Mouse (Mus musculus) C2C12 (cell line): ENCODE results near the gene Gdpgp1. TPM values are rescaled to one million over a fixed set of nuclear protein-coding genes. Genes with fewer than 3 reads are reported as not detected.
A peak's percentile ranks its signal among the peaks of the same experiment; 100 is the strongest.

Source experiments
- H3K27me3 ChIP-seq: one replicate; pipeline ENCODE4 v1.6.1; 2011; ENCODE audit not compliant: control insufficient read depth, insufficient read depth, insufficient read length
- H3K36me3 ChIP-seq: one replicate; pipeline ENCODE4 v1.6.1; 2011; ENCODE audit not compliant: control insufficient read depth, insufficient read depth
- H3K4me3 ChIP-seq: one replicate; pipeline ENCODE4 v1.5.1; 2011; ENCODE audit warnings: mild to moderate bottlenecking, control low read depth; ENCODE audit not compliant: poor library complexity, insufficient read depth, severe bottlenecking
- H3K79me2 ChIP-seq: one replicate; pipeline ENCODE4 v1.6.1; 2011; ENCODE audit not compliant: control insufficient read depth, insufficient read depth
- H3K79me3 ChIP-seq: one replicate; pipeline ENCODE4 v1.6.1; 2011; ENCODE audit warnings: low read depth, control low read depth
- H3ac ChIP-seq: one replicate; pipeline ENCODE3; 2011; ENCODE audit warnings: low read depth; ENCODE audit not compliant: control insufficient read depth, insufficient read length
- CEBPB ChIP-seq: IDR thresholded peaks from one replicate; pipeline ENCODE4 v1.6.1; 2011; ENCODE audit warnings: low read depth, mild to moderate bottlenecking, control low read depth, moderate library complexity
- CTCF ChIP-seq: IDR thresholded peaks from one replicate; pipeline ENCODE4 v1.5.1; 2011; ENCODE audit not compliant: control insufficient read depth, insufficient read depth, insufficient read length
- FOSL1 ChIP-seq: IDR thresholded peaks from one replicate; pipeline ENCODE4 v1.8.0; 2011; ENCODE audit warnings: mild to moderate bottlenecking, low read length; ENCODE audit not compliant: poor library complexity, insufficient read depth, severe bottlenecking
- MAX ChIP-seq: IDR thresholded peaks from one replicate; pipeline ENCODE4 v1.6.1; 2011; ENCODE audit warnings: mild to moderate bottlenecking, control low read depth
- MYOD1 ChIP-seq: IDR thresholded peaks from one replicate; pipeline ENCODE4 v1.6.1; 2011; ENCODE audit warnings: low read depth; ENCODE audit not compliant: control insufficient read depth, insufficient read length
- MYOG ChIP-seq: IDR thresholded peaks from one replicate; pipeline ENCODE4 v1.6.1; 2011; ENCODE audit not compliant: control insufficient read depth, insufficient read length; ENCODE audit errors: extremely low read depth
- USF1 ChIP-seq: IDR thresholded peaks from one replicate; pipeline ENCODE4 v1.6.1; 2011; ENCODE audit warnings: low read depth, mild to moderate bottlenecking, control low read depth, moderate library complexity
- polyA plus RNA-seq: library from polyadenylated mRNA; unstranded; fragments of >200 nt; fragmentation: generic; extraction: Trizol; gene quantifications from one replicate; pipeline ENCODE4 v1.2.1, GENCODE M21; 2012; ENCODE audit warnings: missing spikeins

Gdpgp1 gene
- polyA plus RNA-seq, 1 experiment, result 1.2 TPM

- Histone ChIP-seq H3K79me2 (peaks cover 44% of the 10 kb centered on the region), H3ac (peak within 1 kb of the TSS; percentile 63), H3K79me3 (peaks cover 25% of the 10 kb centered on the region), H3K4me3 (peak within 1 kb of the TSS; percentile 34), H3K27me3 (no peaks in the 10 kb centered on the region), H3K36me3 (no peaks in the 10 kb centered on the region)
- TF ChIP-seq USF1 (no peak), MAX (no peak), FOSL1 (no peak), CTCF (no peak), CEBPB (no peak), MYOD1 (no peak)
Measured at GRCm38 (mm10) chr7:80186531-80187296, 46.0 kb upstream of the Gdpgp1 start, which contains the start of gene Sema4b. TSS of gene Sema4b (plus strand) at chr7:80186841.

GRCm38 (mm10) chr7:80187501-80187900 is 45.2 kb upstream of the Gdpgp1 start:
- Histone ChIP-seq H3K79me3 (peaks cover 25% of the 10 kb centered on the region), H3ac (no peak overlapping the region), H3K27me3 (no peaks in the 10 kb centered on the region), H3K4me3 (peak overlapping the region; percentile 34), H3K36me3 (no peaks in the 10 kb centered on the region), H3K79me2 (peaks cover 44% of the 10 kb centered on the region)
- TF ChIP-seq CTCF (no peak), MYOG (no peak), MAX (no peak), MYOD1 (no peak), CEBPB (no peak), USF1 (no peak), FOSL1 (no peak)

- H3K27me3 ChIP-seq, result no peaks in the 10 kb centered on the region
- no peaks in the 10 kb centered on the region for H3K36me3 ChIP-seq
- no peak for TF ChIP-seq CEBPB
- TF ChIP-seq CTCF, result no peak
- no peak for TF ChIP-seq USF1
- no peak for TF ChIP-seq FOSL1
- TF ChIP-seq MYOG, result no peak
- TF ChIP-seq MYOD1, result no peak
- no peak for TF ChIP-seq MAX
- peaks cover 29% of the 10 kb centered on the region for H3K79me3 ChIP-seq
- H3ac ChIP-seq, result no peak overlapping the region
- H3K4me3 ChIP-seq, result no peak overlapping the region
- H3K79me2 ChIP-seq, result peaks cover 55% of the 10 kb centered on the region
Measured at GRCm38 (mm10) chr7:80188579-80189125, 44.0 kb upstream of the Gdpgp1 start.

GRCm38 (mm10) chr7:80189147-80189933 is 43.3 kb upstream of the Gdpgp1 start:
- Histone ChIP-seq H3ac (no peak overlapping the region), H3K79me3 (peaks cover 32% of the 10 kb centered on the region), H3K27me3 (no peaks in the 10 kb centered on the region), H3K79me2 (peaks cover 62% of the 10 kb centered on the region), H3K4me3 (no peak overlapping the region), H3K36me3 (no peaks in the 10 kb centered on the region)
- TF ChIP-seq CEBPB, result no peak
- peak; percentile 31 for TF ChIP-seq USF1

DNA sequence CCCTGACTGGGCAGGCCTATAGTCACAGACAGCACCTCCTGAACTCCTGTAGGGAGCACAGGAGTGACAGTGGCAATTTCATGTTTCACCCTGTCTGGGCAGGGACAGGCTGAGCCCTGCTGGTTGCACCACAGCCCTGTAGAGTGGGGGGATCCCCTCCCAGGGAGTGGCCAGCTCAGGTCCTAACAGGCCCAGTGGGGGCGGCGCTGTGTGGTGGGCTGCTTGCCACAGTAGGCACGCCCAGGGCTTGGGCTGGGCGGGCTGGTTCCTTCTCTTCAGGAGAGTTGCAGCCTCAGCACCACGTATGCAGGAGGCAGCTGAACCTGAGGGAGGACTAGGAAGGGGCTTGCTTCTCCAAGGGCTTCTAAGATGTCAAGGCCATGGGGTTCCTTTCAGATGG is 41.2 kb upstream of the Gdpgp1 start:
- peak overlapping the region; percentile 4 for H3ac ChIP-seq
- no peaks in the 10 kb centered on the region for H3K36me3 ChIP-seq
- H3K79me3 ChIP-seq, result peaks cover 37% of the 10 kb centered on the region
- H3K4me3 ChIP-seq, result no peak overlapping the region
- TF ChIP-seq CTCF, result no peak
- no peak for TF ChIP-seq FOSL1
- no peak for TF ChIP-seq MAX
- TF ChIP-seq USF1, result no peak
- TF ChIP-seq CEBPB, result no peak
- no peak for TF ChIP-seq MYOD1
- TF ChIP-seq MYOG, result no peak
- H3K27me3 ChIP-seq, result no peaks in the 10 kb centered on the region
- H3K79me2 ChIP-seq, result peaks cover 73% of the 10 kb centered on the region
